ENCODE assay signal across 8 mouse cellular contexts in genomic region chr19:46960101-46961046, GRCm38 (mm10). TPM values are rescaled to one million over a fixed set of nuclear protein-coding genes. Genes with fewer than 3 reads are reported as not detected.
DNase-seq lines count a peak whose midpoint lies in the region; ATAC-seq lines count a peak whose summit lies in the region.

No protein-coding gene starts in this region.

- 79% methylated on average over 13 of the region's 13 CpGs for WGBS in hindbrain, embryonic 16.5 days

- peaks cover 10% of the 10 kb centered on the region; the same call in 1 of the 2 replicates for H3K4me1 ChIP-seq in brown adipose tissue, adult 24 weeks (ENCODE audit: control insufficient read depth, insufficient read depth, insufficient read length, low read length)
- H3K4me1 ChIP-seq in hindbrain, embryonic 16.5 days (ENCODE audit: control insufficient read depth, insufficient read depth, low read depth, low read length): peaks cover 20% of the 10 kb centered on the region

- H3K27ac ChIP-seq in brown adipose tissue, adult 24 weeks (replicated peaks; ENCODE audit: low read depth, low read length): peak overlapping the region; percentile 66
- H3K27ac ChIP-seq in hindbrain, embryonic 16.5 days (ENCODE audit: low read depth, low read length): peak overlapping the region; percentile 99

- intact Hi-C loops in left cerebral cortex, postnatal 4 days (cut with DNase I): no loop called here
- intact Hi-C loops in gastrocnemius, postnatal 36 days (cut with DNase I): loop anchor here (10.0 kb wide), 1 partner anchor 366 kb away; the partner anchor contains the start of gene Wbp1l

- peak overlapping the region; percentile 91 for H3K4me3 ChIP-seq in brown adipose tissue, adult 24 weeks (ENCODE audit: insufficient read depth, low read depth, low read length)
- peak overlapping the region; percentile 67 for H3K4me3 ChIP-seq in hindbrain, embryonic 16.5 days (ENCODE audit: low read length)

- H3K27me3 ChIP-seq in hindbrain, embryonic 16.5 days (replicated peaks; ENCODE audit: control insufficient read depth, insufficient read depth, low read length): no peaks in the 10 kb centered on the region

- peak overlapping the region; percentile 76 for H3K4me2 ChIP-seq in hindbrain, embryonic 16.5 days (ENCODE audit: low read length)

- H3K9ac ChIP-seq in hindbrain, embryonic 16.5 days (ENCODE audit: low read depth, low read length): peak overlapping the region; percentile 95

- no peak for ATAC-seq in hindbrain, embryonic 16.5 days

- H3K36me3 ChIP-seq in hindbrain, embryonic 16.5 days (ENCODE audit: control insufficient read depth, insufficient read depth, low read length): no peaks in the 10 kb centered on the region

- DNase-seq in left cerebral cortex, adult 18-20 months (ENCODE audit: low spot score in 2 of 2): peak; percentile 20 to 49
- no peak for DNase-seq in left cerebral cortex, postnatal 4 days
- DNase-seq in naive thymus-derived CD4-positive, alpha-beta T cell, adult 2 months (ENCODE audit: low read depth): peak; percentile 27
- no peak for DNase-seq in ovary, postnatal 10 days (ENCODE audit: low spot score)
- DNase-seq in gastrocnemius, postnatal 36 days: no peak
- DNase-seq in frontal cortex, postnatal 14 days (ENCODE audit: low spot score in 2 of 2): no peak

- H3K9me3 ChIP-seq in hindbrain, embryonic 16.5 days (ENCODE audit: control insufficient read depth, low read length): no peaks in the 10 kb centered on the region

RNA-seq across cellular contexts. Expression of gene Ina, which starts 54.1 kb away (rescaled TPM):
- total RNA-seq in left cerebral cortex, adult 18-20 months (2021): 100 to 1,000 TPM; 208 to 220 TPM
- total RNA-seq in left cerebral cortex, postnatal 4 days (2021): 100 to 1,000 TPM; 246 to 250 TPM
- not detected in 2 replicates for polyA plus RNA-seq in brown adipose tissue, adult 24 weeks (2012; ENCODE audit: insufficient read depth, insufficient read length, missing spikeins)
- polyA plus RNA-seq in hindbrain, embryonic 16.5 days (2015; fragmentation: Nextera tagmentation; extraction: Ambion mirVana): 413 and 454 TPM in 2 replicates
- not detected for total RNA-seq in gastrocnemius, postnatal 36 days (2021)

RNA-seq across cellular contexts. Expression of gene Nt5c2, which starts 54.6 kb away (rescaled TPM):
- 10 to 100 TPM; 78.9 to 82.6 TPM for total RNA-seq in left cerebral cortex, adult 18-20 months (2021)
- total RNA-seq in left cerebral cortex, postnatal 4 days (2021): 10 to 100 TPM; 84.0 to 93.6 TPM
- polyA plus RNA-seq in brown adipose tissue, adult 24 weeks (2012; ENCODE audit: insufficient read depth, insufficient read length, missing spikeins): 31.8 and 36.0 TPM in 2 replicates
- polyA plus RNA-seq in hindbrain, embryonic 16.5 days (2015; fragmentation: Nextera tagmentation; extraction: Ambion mirVana): 77.6 and 80.6 TPM in 2 replicates
- total RNA-seq in gastrocnemius, postnatal 36 days (2021): 10 to 100 TPM in 1 of 2 experiments, 1 to 10 TPM in 1; 6.3 to 10.2 TPM

Comparison
In these comparisons a context has a peak if more than half of its experiments do, and no peak if none do; other contexts are left out.
1. DNase-seq: peak in left cerebral cortex, adult 18-20 months (2 of 2) and naive thymus-derived CD4-positive, alpha-beta T cell, adult 2 months (single experiment); none in left cerebral cortex, postnatal 4 days (single experiment), ovary, postnatal 10 days (single experiment), gastrocnemius, postnatal 36 days (0 of 2) and frontal cortex, postnatal 14 days (0 of 2).
2. RNA of gene Ina, which starts 54.1 kb away (total RNA-seq): 246 to 250 TPM in left cerebral cortex, postnatal 4 days and 208 to 220 TPM in left cerebral cortex, adult 18-20 months; not detected in gastrocnemius, postnatal 36 days; every median in the first group is over 100 times any median in the second.
3. RNA of gene Nt5c2, which starts 54.6 kb away (total RNA-seq): 84.0 to 93.6 TPM in left cerebral cortex, postnatal 4 days and 78.9 to 82.6 TPM in left cerebral cortex, adult 18-20 months; 6.3 to 10.2 TPM in gastrocnemius, postnatal 36 days; every median in the first group is over 4 times any median in the second.